Mouse (Mus musculus) cerebellum, adult 18-20 months (tissue): ENCODE data around the gene Fgfr2.
A peak's percentile ranks its signal among the peaks of the same experiment; 100 is the strongest.

Experiments used
- DNase-seq, 2 experiments: peaks; one replicate each; pipeline ENCODE4 v3.0.0; 2021

Gene Fgfr2

DNA sequence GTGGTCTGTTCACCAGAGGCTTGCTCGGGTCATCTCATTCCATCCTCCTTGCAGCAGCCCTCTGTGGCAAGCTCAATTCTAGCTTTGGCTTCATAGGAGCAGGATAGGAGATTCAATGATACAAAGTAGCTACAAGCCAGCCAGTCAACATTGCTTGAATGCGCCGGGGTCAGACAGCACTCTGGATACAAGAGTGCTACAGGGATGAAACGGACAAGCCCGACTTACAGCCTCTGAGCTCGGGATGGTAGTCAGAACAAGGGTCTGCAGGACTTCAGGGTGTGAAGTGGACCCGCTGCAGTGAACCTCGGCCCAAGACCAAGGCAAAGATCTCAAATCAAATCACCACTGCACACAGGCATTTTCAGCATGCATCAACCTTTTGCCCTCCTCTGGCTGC is 1244.3 kb downstream of the Fgfr2 start:
- no peak for DNase-seq

- no peak for DNase-seq
These were observed 1262.0 kb downstream of the Fgfr2 start for GRCm38 (mm10) chr7:131861157-131861556.

DNA sequence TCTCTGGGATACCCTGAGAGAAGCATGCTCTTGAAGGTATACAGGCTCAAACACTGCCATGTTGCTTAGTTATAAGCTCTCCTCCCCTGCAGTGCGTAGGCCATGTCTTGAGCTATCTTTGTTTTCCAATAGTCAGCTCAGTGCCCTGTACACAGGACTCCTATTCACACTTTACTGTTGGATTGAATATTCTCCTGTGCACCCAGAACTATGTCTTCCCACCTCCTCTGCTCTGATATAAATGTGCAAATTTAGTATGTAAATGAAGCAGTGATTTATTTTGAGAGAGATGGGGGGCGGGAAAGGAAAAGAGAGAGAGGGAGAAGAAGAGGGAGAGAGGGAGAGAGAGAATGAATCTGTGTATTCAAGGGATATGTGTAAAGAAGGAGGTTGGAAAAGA is 1267.5 kb downstream of the Fgfr2 start:
- no peak for DNase-seq

- no peak for DNase-seq
These were observed 1272.6 kb downstream of the Fgfr2 start for GRCm38 (mm10) chr7:131850579-131850978.

DNA sequence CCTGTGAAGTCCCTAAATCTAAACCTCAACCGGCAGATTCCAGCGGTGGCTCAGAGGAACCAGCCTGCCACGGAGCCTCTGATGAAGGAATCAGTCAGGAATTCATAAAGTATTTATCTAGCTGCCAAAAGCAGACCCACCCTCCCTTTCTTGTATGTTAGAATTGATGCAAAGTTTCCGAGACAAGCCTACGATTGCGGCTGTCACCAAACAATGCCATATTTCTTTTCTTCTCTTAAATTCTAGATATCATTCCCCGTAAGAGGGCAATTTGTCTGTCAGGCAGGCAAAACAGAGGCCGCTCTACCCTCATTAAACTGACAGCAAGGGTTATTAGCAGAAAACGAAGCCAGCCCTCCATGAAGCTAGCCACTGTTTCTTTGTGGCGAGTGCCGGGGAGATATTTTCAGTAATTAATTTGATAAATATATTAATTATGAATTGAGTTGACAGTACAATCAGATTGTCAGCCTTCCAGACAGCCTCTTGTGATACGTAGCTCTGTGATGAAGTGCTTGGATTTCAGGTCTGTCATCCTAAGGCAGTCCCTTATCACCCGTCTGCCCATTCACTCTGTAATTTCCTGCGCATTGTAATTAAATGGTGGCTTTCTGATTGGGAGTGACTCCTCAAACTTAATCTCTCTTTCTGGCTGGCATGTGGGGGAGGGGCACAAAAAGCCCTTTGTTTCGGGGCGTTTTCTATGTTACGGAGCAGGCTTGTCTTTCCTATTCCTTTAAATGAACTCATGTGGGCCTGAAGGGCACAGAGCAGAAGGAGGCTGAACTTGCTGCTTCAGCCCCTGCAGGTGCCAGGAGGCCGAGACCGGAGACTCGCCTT is 1276.9 kb downstream of the Fgfr2 start:
- DNase-seq, result no peak

DNA sequence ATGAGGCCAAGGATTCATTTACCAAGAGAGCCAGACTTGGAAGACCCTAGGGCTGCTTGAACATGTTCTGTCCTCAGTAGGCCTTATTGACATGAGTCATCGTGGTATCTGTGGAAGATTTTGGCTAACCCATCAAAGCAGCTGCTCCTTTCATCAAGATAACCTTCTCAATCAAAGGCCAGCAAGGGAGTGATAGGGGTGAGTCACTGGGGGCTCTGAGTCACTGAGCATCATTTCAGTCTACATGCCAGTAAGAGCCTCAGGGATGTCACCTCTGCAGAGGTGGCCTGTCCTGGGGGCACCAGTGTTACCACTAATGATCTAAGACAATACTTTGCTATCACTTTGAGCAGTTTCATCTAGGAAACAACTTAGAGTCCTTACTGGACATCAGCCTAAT is 1292.9 kb downstream of the Fgfr2 start:
- DNase-seq, result no peak

DNA sequence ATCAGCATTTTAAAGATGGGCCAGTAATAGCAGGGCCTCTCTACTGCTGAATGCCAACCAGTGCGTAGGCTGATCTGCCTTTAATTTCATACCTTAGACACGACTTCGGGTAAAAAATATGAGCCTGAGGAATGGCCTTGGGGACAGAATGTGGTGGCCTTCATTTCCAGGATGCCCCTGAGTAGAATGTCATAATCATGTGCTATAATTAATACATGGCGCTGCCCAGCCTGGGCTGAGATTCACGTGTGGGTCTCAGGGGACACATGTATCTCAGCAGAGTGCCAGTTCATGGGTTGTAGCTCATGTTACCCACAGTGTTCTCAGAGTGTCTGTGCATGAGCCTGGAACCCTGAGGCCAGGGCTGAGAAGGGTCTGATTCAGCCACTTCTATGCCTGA is 1296.3 kb downstream of the Fgfr2 start:
- no peak for DNase-seq

GRCm38 (mm10) chr7:131817976-131818375 is 1305.2 kb downstream of the Fgfr2 start:
- DNase-seq, result no peak

DNA sequence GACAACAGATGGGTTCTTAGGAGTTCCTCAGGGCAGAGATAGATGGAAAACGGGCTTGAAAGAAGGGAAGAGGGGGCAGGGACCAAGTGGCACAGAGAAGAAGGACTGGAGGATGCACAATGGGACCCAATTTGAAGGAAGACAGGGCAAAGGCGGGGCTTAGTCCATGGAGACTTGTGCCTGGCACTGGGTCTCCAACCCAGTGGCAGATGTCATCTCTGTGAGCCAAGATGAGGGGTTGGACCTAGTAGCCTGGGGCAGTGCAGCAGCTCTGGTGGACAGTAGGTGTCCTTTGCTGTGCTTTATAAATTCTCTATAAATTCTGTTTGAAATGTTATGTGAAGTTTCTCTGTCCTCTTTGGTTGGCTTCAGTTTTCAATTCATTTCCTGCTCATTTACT is 1306.5 kb downstream of the Fgfr2 start:
- DNase-seq, result no peak

GRCm38 (mm10) chr7:131812116-131812515 is 1311.0 kb downstream of the Fgfr2 start:
- no peak for DNase-seq

DNA sequence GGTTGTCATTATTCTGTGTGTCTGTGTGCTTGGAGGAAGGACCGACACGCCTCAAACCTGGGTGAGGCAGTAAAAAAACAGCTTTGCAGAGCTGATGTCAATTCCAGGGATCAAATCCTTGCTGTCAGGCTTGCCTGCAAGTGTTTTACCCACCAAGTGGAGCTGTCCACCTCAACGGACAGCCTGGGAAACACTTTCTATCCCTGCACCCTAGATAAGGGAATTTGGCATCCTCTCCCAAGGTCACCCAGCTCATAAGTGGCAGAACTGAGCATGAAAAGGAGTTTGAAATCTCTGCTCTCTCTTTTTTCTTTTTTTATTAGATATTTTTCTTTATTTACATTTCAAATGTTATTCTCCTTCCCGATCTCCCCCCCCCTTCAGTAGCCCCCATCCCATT is 1312.2 kb downstream of the Fgfr2 start:
- DNase-seq, result no peak

- no peak for DNase-seq
These were observed 1313.5 kb downstream of the Fgfr2 start for GRCm38 (mm10) chr7:131809584-131810181.

GRCm38 (mm10) chr7:131807257-131807656 is 1315.9 kb downstream of the Fgfr2 start:
- no peak for DNase-seq

DNA sequence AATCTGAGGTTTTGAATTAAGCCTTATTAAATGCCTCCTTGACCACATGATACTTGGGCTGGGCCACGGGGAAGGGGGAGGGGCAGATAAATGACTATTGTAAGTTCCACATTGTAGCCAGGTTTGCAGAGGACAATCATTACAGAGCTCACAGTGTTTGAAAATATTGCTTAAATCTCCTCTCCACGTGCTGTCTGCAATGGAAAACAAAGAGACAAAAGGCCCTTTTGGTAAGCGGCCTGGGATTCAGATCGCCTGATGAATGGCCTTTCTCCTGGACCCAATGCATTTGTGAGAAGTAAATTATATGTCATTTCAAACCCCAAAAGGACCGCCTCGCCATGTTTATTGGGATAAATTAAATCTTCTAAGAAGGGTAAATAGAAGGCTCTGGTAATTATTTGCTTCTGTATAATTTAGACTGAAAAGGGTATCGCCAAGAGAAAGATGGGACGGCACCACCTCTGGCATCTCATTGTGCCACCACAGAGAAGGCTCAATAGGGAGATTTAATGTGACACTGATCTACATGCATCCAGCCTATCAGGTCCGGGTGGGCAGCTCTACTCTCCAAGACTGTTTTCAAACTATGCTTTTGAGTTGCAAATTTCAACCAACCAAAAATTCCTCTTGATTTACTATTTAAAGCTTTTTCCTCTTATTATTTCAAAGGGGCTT is 1317.5 kb downstream of the Fgfr2 start:
- no peak for DNase-seq

DNA sequence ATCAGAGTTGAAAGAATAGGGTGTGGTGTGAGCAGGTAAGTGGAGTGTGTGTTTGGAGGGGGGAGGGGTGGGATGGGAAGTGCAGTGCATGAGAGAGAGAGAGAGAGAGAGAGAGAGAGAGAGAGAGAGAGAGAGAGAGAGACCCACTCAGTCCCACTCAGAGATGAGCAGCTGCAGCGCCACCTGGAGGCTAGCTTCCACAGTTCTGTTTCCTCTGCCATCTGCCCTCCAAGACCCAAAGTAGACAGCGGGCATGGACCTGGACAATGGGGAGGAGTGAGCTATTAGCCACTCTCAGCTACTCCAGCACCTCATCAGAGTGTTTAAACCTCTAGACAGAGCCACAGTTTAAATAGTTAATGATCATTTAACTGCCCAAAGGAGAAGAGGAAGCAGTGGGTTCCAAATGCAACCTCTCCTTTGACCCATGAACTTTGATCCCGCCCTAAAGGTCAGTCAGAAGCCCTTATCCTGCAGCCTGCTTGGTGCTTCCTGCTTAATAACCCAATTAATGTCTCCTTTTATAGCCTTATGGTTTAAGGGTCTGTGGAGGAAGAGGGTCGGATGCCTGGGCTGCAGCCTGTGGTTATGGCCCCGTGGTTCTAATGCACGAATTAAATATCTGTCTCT is 1322.6 kb downstream of the Fgfr2 start:
- DNase-seq, result peak in 1 of 2 experiments; percentile 3

- no peak for DNase-seq
These were observed 1326.0 kb downstream of the Fgfr2 start for GRCm38 (mm10) chr7:131797161-131797560.

DNA sequence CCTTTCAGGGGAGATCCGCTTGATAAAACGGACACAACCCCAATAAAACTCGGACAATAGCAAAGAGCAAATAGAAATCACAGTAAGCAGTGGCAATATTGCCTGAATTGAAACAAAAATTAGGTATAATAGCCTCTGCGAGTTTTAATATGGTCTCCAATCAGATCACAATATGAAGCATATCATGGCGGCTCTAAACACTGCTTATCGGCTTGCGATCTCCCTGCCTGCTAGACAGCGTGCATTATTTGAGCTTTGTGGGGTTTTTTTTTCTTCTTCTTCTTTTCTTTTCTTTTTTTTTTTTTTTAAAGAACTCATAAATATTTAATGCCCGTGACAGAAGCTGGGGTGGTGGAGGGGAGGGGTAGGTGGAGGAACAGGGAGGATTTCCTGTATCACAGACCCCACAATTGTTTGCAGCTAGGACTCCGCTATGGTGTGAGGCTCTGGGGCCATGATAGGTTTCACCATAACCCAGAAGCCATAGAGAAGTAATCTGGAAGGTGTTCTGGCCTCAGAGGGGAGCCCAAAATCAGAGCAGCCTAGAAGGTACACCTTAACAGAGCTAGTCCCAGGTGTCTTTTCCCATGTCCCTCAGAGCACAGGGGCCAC is 1334.4 kb downstream of the Fgfr2 start:
- no peak for DNase-seq

DNA sequence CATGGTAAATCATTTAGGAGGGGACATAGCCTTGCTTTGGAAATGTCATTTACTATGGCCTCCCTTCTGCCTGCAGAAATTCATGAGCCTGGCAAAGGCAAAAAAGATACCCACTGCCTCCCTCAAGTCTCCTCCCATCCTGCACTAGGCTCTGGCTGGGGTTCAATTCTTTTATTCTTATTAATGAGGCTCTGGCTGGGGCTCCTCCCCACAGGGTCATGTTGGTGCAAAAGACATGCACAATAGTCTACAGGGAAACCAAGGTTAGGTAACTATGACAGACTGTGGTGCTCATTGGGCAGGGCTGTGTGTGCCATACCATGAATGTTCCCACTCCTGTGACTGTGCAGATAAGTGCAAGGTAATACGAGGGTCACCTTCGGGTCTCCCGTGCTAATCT is 1337.4 kb downstream of the Fgfr2 start:
- DNase-seq, result no peak

- no peak for DNase-seq
These were observed 1344.7 kb downstream of the Fgfr2 start for GRCm38 (mm10) chr7:131778271-131778985.

- no peak for DNase-seq
These were observed 1345.5 kb downstream of the Fgfr2 start for GRCm38 (mm10) chr7:131777461-131778270.

DNA sequence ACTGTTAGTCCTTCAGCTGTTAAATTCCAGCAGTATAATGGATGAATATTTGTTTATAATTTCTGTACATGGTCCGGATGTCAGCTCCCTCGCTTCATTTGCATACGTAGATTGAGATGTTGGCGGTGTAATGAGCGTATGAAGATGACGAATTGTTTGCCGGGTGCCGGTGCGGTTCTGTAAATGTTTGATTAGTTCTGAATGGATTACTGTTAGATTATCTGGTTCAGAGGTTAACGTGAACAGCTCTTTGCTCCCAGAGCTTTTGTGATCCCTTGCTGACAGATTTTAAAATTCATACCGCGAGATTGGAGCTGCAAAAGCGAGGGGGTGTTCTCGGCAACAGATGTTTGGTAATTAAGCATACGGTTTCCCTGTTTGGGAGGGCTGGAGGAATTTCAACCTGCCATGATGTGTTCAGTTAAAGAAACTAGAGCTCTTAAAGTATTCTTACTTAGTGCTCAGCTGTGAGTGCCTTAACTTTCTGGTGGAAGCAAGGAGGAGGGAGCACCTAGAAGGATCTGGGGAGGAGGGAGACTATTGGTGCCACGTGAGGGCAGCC is 1346.9 kb downstream of the Fgfr2 start:
- DNase-seq, result no peak
